Mouse (Mus musculus): Measurements from ENCODE around the gene Gm17349. TPM values are rescaled to one million over a fixed set of nuclear protein-coding genes. Genes with fewer than 3 reads are reported as not detected.
"Not testable (repeated sequence)": the region's sequence is repeated elsewhere in the genome, so short reads cannot be mapped to it uniquely, and the experiment has no call there.

Gm17349 gene
- polyA plus RNA-seq, 1 experiment from 2014 or later: not detected

DNA sequence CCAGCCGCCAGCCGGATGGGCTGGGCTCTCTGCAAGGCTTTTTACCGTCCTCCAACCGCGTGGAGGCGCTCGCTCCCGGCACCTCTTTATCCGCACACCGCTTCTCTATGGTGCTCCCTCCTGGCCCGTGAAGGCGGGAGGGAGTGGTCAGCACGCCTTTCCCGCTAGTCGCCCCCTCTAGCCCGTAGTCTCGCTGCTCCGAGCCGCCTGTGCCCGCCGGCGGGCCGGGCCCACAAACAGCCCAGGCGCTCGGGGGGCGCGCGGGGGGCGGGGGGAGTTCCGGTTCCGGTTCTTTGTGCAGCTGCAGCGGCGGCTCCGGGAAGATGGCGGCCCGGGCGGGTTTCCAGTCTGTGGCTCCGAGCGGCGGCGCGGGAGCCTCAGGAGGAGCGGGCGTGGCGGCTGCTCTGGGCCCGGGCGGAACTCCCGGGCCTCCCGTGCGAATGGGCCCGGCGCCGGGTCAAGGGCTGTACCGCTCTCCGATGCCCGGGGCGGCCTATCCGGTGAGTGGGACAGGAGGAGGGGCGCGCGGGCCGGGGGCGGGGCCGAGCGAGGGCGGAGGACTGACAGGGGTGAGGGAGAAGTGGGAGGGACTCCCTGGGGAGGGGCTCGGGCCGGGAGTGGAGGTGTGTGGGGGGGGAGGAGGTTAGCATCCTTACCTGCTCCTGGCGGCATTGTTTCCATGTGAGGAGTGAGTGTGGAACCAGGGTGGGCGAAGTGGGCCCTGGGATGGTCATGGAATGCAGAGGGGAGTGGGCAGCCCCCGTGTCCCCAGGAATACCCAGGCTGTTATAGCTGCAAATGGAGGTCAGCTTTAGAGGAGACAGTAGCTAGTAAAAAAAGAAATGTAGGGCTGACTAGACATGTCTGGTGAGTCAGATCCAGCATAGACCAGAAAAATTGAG lies 3.0 kb downstream of the Gm17349 start, which contains the start of gene Smarcd1:
Gene Smarcd1 (plus strand): TSS at position 131 of the 902 bp plus-strand sequence.
- peak within 1 kb of the TSS; percentile 99 for H3K27ac ChIP-seq
- peak within 1 kb of the TSS; percentile 83 for H3K4me3 ChIP-seq
- no peaks in the 10 kb centered on the region for H3K9me3 ChIP-seq (replicated peaks)
- under 1% methylated on average over 71 of the region's 71 CpGs for WGBS
- peaks cover 40% of the 10 kb centered on the region for H3K36me3 ChIP-seq
- peak; percentile 98 for DNase-seq (ENCODE audit: low spot score)
- peaks cover 33% of the 10 kb centered on the region for H3K4me1 ChIP-seq
- peaks cover 24% of the 10 kb centered on the region for H3K27me3 ChIP-seq (ENCODE audit: low read depth, poor library complexity, severe bottlenecking)

DNA sequence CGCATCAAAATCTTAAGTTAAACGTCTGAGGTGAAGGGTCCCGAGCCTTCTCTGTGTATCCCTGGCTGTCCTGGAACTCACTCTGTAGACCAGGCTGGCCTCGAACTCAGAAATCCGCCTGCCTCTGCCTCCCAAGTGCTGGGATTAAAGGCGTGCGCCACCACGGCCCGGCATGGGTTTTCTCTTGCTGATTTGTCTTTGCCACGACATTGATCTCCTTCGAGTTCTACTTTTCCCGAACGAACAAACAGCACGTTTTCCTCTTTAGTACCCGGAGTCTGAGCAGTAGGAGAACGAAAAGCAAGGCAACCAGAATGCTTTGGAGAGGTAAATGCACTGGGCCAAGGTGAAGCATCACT lies 3.7 kb downstream of the Gm17349 start:
- Histone ChIP-seq H3K4me1 (peaks cover 33% of the 10 kb centered on the region), H3K4me3 (peak overlapping the region; percentile 83), H3K27ac (peak overlapping the region; percentile 99), H3K27me3 (ENCODE audit: low read depth, poor library complexity, severe bottlenecking) (peaks cover 30% of the 10 kb centered on the region), H3K36me3 (peaks cover 34% of the 10 kb centered on the region)
- WGBS: 51% methylated on average over 16 of the region's 16 CpGs
- not testable (repeated sequence) for H3K9me3 ChIP-seq (replicated peaks); DNase-seq (ENCODE audit: low spot score)

DNA sequence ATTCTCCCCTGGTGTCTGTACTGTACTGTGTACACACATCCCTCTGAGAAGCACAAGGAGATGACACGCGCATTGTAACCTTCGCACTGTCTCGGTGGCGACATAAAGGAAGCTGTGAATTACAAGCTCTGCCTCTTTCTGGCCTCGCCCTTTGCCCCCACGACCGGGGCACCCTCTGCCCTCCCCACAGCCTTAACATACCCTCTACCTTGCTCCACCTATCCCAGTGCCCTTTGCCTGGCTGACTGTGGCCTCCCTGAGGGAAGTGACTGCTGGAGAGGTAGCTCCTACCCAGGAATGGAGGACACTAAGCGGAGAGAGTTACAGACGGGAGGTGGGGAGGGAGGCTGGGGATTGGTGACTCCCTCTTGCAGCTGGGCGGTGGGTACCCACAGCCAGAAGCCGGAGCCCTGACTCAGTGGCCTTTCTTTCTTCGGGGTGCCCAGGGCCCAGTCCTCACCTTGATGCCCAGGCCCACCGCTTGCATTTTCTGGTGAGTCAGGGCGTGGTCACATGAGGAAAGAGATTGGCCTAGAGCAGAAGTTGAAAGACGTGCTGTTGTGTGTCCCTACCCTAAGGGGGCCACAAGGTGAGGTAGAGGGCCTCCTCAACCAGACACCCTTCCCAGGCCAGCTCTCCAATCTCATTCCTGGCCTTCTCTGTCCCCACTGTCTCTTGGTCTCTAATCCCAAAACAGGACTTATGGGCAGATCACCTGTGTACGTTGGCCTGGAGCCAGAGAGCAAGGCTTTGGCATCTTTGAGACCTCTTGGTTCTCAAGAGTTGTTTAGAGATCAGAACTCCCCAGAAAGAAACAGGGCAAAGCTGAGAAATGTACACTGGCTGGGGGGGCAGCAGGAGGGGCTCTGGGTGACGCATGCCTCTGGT lies 4.8 kb downstream of the Gm17349 start:
- Histone ChIP-seq H3K36me3 (peaks cover 24% of the 10 kb centered on the region), H3K27ac (no peak overlapping the region), H3K9me3 (replicated peaks) (no peaks in the 10 kb centered on the region), H3K4me1 (peaks cover 33% of the 10 kb centered on the region), H3K4me3 (no peak overlapping the region), H3K27me3 (ENCODE audit: low read depth, poor library complexity, severe bottlenecking) (peaks cover 37% of the 10 kb centered on the region)
- 89% methylated on average over 18 of the region's 18 CpGs for WGBS
- no peak for DNase-seq (ENCODE audit: low spot score)

DNA sequence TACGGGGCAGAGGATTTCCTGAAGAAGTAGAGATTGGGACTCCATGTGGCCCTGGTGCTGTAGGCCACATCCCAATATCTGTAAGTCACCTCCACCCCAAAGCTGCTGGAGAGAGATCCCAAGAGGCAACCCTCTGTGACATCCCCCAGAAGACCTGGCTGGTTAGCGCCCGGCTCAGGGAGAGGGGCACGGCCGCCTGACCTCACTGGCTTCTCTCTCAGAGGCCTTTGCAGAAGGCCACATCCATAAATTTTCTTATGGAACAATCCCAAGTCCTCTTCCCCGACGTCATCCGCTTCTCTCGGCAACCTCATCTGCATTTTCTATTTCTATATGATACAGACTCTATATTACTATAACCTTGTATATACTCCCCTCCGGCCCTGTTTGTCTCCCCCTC lies 5.6 kb downstream of the Gm17349 start:
- Histone ChIP-seq H3K4me3 (no peak overlapping the region), H3K4me1 (peaks cover 33% of the 10 kb centered on the region), H3K36me3 (peaks cover 18% of the 10 kb centered on the region), H3K27me3 (ENCODE audit: low read depth, poor library complexity, severe bottlenecking) (peaks cover 40% of the 10 kb centered on the region), H3K9me3 (replicated peaks) (no peaks in the 10 kb centered on the region), H3K27ac (no peak overlapping the region)
- 87% methylated on average over 10 of the region's 10 CpGs for WGBS
- DNase-seq (ENCODE audit: low spot score): no peak

DNA sequence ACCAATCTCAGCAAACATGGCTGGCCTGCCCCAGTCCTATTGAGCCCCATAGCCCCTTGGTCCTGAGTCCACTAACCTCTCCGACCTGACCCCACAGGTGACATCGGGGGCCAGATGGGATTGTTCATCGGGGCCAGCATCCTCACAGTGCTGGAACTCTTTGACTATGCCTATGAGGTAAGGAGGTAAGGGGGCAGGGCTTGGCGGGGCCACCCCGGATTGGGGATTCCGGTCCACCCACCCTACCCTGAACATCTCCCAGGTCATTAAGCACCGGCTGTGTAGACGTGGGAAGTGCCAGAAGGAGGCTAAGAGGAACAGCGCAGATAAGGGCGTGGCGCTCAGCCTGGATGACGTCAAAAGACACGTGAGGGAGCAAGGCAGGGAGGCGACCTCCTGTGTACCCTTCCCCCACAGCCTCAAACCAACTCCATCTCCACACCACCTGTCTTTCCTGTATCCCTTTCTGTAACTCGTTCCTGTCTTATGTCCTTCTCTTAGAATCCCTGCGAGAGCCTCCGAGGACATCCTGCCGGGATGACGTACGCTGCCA lies 6.7 kb downstream of the Gm17349 start:
- H3K4me1 ChIP-seq: peaks cover 22% of the 10 kb centered on the region
- no peak for DNase-seq (ENCODE audit: low spot score)
- no peaks in the 10 kb centered on the region for H3K9me3 ChIP-seq (replicated peaks)
- H3K4me3 ChIP-seq: no peak overlapping the region; the same call in 1 of the 2 replicates
- peaks cover 7% of the 10 kb centered on the region for H3K36me3 ChIP-seq
- 37% methylated on average over 20 of the region's 20 CpGs for WGBS
- no peak overlapping the region for H3K27ac ChIP-seq
- peaks cover 44% of the 10 kb centered on the region for H3K27me3 ChIP-seq (ENCODE audit: low read depth, poor library complexity, severe bottlenecking)

DNA sequence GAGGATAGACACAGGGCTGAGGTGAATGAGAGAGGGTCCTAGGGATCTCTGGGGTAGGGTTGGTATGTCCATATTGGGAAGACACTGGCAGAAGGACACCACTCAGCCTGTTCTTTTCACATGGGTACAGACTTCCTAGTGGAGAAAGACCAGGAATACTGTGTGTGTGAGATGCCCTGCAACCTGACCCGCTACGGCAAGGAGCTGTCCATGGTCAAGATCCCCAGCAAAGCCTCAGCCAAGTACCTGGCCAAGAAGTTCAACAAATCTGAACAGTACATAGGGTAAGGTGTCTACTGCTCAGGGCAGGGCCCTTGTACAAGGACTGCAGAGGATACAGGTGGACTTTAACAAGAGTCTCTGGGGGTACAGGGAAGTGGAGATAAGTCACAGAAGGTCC lies 8.0 kb downstream of the Gm17349 start:
- peaks cover 9% of the 10 kb centered on the region for H3K4me1 ChIP-seq
- 15% methylated on average over 2 of the region's 2 CpGs for WGBS
- no peak for DNase-seq (ENCODE audit: low spot score)

DNA sequence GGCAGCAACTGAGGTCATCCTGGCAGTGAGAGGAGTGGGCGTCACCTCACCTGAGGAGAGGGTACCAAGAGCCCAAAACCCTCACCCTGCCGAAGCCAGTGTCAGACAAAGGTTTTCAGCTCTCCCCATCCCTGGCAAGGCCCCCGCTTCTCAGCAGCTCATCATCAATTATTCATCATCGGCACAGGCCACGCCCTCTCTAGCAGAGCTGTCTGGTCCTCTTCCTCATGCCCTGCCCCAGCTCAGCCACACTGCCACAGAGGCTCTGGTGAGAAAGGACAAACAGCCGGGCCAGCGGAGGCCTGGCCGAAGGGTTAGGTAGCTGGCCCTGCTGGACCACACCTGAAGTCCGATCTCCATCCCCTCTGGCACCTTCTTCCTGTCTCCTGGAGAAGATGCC lies 13.3 kb downstream of the Gm17349 start:
- WGBS: 37% methylated on average over 9 of the region's 9 CpGs
- peaks cover 17% of the 10 kb centered on the region for H3K4me1 ChIP-seq
- no peaks in the 10 kb centered on the region for H3K9me3 ChIP-seq (replicated peaks)
- H3K4me3 ChIP-seq: no peak overlapping the region
- no peak for DNase-seq (ENCODE audit: low spot score)
- no peaks in the 10 kb centered on the region for H3K36me3 ChIP-seq
- peaks cover 33% of the 10 kb centered on the region; the same call in 1 of the 2 replicates for H3K27me3 ChIP-seq (ENCODE audit: low read depth, poor library complexity, severe bottlenecking)
- no peak overlapping the region for H3K27ac ChIP-seq

More for the DNA sequence above, 8.0 kb downstream of the Gm17349 start:
- Histone ChIP-seq H3K9me3 (replicated peaks) (no peaks in the 10 kb centered on the region), H3K36me3 (no peaks in the 10 kb centered on the region), H3K4me3 (no peak overlapping the region), H3K27me3 (ENCODE audit: low read depth, poor library complexity, severe bottlenecking) (peaks cover 44% of the 10 kb centered on the region), H3K27ac (no peak overlapping the region)

DNA sequence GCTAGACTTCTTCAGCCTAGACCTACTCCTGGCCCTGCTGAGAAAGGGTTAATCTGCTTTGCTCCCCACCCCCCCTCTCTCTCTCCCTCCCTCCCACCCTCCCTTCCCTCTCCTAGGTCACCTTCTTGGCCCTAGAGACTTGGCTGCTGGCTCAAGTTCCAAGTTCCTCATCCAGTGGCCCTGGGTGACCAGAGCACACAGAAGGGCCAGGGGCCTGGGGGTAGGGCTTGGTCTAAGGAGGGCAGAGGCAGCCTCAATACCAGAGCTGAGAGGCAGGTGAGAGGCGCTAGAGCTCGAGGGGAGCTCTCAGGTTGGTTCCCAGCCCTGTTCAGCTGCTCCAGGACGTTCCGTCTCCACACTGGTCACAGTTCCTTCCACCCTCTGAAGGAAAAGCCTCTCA lies 14.4 kb downstream of the Gm17349 start:
- H3K27me3 ChIP-seq (ENCODE audit: low read depth, poor library complexity, severe bottlenecking): peaks cover 23% of the 10 kb centered on the region; the same call in 1 of the 2 replicates
- H3K4me1 ChIP-seq: peaks cover 17% of the 10 kb centered on the region
- 21% methylated on average over 4 of the region's 4 CpGs for WGBS
- no peak for DNase-seq (ENCODE audit: low spot score)
- no peaks in the 10 kb centered on the region for H3K36me3 ChIP-seq
- no peak overlapping the region for H3K27ac ChIP-seq
- H3K4me3 ChIP-seq: no peak overlapping the region
- H3K9me3 ChIP-seq (replicated peaks): no peaks in the 10 kb centered on the region

DNA sequence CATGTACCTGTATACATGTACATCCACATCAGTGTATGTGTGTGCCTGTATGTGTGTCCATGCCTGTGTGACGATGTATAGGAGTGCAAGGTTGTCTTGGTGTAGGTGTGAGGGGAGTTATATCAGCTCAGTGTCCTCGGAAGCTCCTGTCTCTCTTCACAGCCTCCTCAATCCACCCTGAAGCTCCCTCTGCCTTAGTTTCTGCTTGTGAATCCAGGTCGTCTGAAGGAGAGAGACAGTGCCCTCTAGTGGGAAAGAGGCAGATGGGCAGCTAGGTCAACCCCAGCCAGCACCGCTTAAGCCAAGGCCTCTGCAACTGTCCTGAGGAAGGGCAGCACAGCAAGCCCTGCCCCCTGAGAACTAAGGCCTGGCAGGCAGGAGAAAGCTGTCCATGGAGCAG lies 16.6 kb downstream of the Gm17349 start:
- Histone ChIP-seq H3K27me3 (ENCODE audit: low read depth, poor library complexity, severe bottlenecking) (peaks cover 16% of the 10 kb centered on the region; the same call in 1 of the 2 replicates), H3K27ac (no peak overlapping the region), H3K36me3 (no peaks in the 10 kb centered on the region), H3K9me3 (replicated peaks) (no peaks in the 10 kb centered on the region), H3K4me1 (peaks cover 17% of the 10 kb centered on the region), H3K4me3 (no peak overlapping the region)
- WGBS: 6% methylated on average over 4 of the region's 4 CpGs
- peak; percentile 69 for DNase-seq (ENCODE audit: low spot score)

DNA sequence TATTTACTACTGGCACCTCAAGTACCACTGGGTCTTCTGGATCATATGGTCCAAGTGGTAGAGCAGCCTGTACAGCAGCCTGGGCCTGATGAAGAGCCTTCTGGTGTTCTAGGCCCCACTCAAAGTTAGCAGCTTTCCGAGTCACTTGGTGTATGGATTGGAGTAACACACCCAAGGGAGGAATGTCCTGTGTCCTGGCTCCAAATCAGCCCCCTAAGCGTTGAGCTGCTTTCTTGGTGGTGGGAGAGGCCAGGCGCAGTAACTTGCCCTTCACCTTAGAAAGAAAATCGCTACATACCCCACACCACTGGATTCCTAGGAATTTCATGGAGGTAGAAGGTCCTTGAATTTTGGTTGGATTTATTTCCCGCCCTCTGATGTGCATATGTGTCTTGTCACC lies 21.1 kb downstream of the Gm17349 start:
- no peak for DNase-seq (ENCODE audit: low spot score)
- Histone ChIP-seq H3K36me3 (no peaks in the 10 kb centered on the region), H3K4me1 (peaks cover 4% of the 10 kb centered on the region), H3K9me3 (replicated peaks) (no peaks in the 10 kb centered on the region), H3K27ac (no peak overlapping the region), H3K27me3 (ENCODE audit: low read depth, poor library complexity, severe bottlenecking) (peaks cover 3% of the 10 kb centered on the region; the same call in 1 of the 2 replicates), H3K4me3 (no peak overlapping the region)
- 94% methylated on average over 5 of the region's 5 CpGs for WGBS

DNA sequence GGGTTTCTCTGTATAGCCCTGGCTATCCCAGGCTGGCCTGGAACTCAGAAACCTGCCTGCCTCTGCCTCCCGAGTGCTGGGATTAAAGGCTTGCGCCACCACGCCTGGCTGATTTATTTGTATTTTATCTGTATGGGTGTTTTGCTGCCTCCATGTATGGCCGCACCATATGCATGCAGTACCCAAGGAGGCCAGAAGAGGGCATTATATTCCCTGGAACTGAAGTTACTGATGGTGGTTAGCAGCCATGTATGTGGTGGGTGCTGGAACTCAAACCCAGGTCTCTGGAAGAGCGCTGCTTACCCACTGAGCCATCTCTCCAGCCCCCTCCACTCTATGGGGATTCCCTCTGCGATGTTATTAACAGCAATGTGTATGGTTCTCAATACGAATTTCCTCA lies 22.4 kb downstream of the Gm17349 start:
- no peak for DNase-seq (ENCODE audit: low spot score)
- Histone ChIP-seq H3K27ac (no peak overlapping the region), H3K27me3 (ENCODE audit: low read depth, poor library complexity, severe bottlenecking) (peaks cover 5% of the 10 kb centered on the region; the same call in 1 of the 2 replicates), H3K4me1 (peaks cover 16% of the 10 kb centered on the region), H3K36me3 (no peaks in the 10 kb centered on the region), H3K9me3 (replicated peaks) (no peaks in the 10 kb centered on the region), H3K4me3 (no peak overlapping the region)
- 94% methylated on average over 7 of the region's 7 CpGs for WGBS

DNA sequence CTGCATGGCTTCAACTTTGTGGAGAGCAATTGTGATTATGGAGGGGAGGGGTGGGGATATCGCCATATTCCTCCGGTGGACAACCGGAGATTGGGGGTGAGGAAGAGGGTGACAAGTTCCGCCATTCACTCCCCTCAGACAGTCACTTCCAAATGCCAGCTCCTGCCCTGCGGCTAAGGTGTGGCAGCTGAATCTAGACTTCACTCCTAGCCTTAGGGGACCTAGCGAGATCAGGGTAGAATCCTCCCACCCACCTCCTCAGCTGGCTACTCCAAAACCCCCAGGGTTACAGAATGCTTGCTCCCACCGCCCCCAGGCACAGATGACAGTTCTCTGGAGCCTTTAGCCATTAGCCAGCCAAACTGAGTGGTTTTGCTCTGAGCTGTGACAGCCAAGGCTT lies 26.3 kb downstream of the Gm17349 start:
- Histone ChIP-seq H3K27ac (no peak overlapping the region), H3K27me3 (ENCODE audit: low read depth, poor library complexity, severe bottlenecking) (peaks cover 17% of the 10 kb centered on the region)
- WGBS: 50% methylated on average over 7 of the region's 7 CpGs

More for the DNA sequence above, 26.3 kb downstream of the Gm17349 start:
- Histone ChIP-seq H3K4me1 (peaks cover 27% of the 10 kb centered on the region), H3K9me3 (replicated peaks) (no peaks in the 10 kb centered on the region), H3K36me3 (no peaks in the 10 kb centered on the region), H3K4me3 (no peak overlapping the region)
- no peak for DNase-seq (ENCODE audit: low spot score)

Data from limb, embryonic 10.5 days (tissue).